Mouse (Mus musculus): ENCODE measurements around the gene Tm7sf3.

- no peak for TF ChIP-seq MXI1 (IDR thresholded peaks at IDR 0.05; ENCODE audit: low read depth, low read length)
- TF ChIP-seq POLR2AphosphoS5 (IDR thresholded peaks at IDR 0.05; ENCODE audit: borderline replicate concordance, low read depth, low read length): no peak
- TF ChIP-seq SIN3A (IDR thresholded peaks at IDR 0.05; ENCODE audit: low read length): no peak
- no peak for TF ChIP-seq CTCF (IDR thresholded peaks at IDR 0.05 in 2 of 3, conservative IDR thresholded peaks at IDR 0.05 in 1 of 3; ENCODE audit: control insufficient read depth in 1 of 3, insufficient read depth in 1 of 3, low read depth in 2 of 3, low read length in 3 of 3, poor library complexity in 1 of 3, severe bottlenecking in 1 of 3)
- no peak for TF ChIP-seq POLR2A (IDR thresholded peaks at IDR 0.05; ENCODE audit: control insufficient read depth in 1 of 2, insufficient read depth in 1 of 2, low read depth in 1 of 2, low read length in 2 of 2, poor library complexity in 1 of 2)
- TF ChIP-seq EP300 (IDR thresholded peaks at IDR 0.05; ENCODE audit: low read depth in 1 of 2, low read length in 2 of 2): no peak
- no peak for TF ChIP-seq CHD2 (IDR thresholded peaks at IDR 0.05; ENCODE audit: low read length)
- no peak for TF ChIP-seq NELFE (IDR thresholded peaks at IDR 0.05; ENCODE audit: low read depth, low read length)
Observed at GRCm38 (mm10) chr6:146640991-146641390, 1.6 kb downstream of the Tm7sf3 start.
